Mouse (Mus musculus): ENCODE data around the gene T. TPM values are rescaled to one million over a fixed set of nuclear protein-coding genes. Genes with fewer than 3 reads are reported as not detected.

T gene
- total and polyA plus RNA-seq, 2 experiments, result not detected

GRCm38 (mm10) chr17:8487824-8488223 is 53.6 kb downstream of the T start:
- Histone ChIP-seq H3K4me3 (ENCODE audit: insufficient read depth, low read depth, low read length) (no peak overlapping the region), H3K27ac (replicated peaks; ENCODE audit: insufficient read depth, low read depth, low read length) (no peak overlapping the region), H3K9ac (ENCODE audit: low read depth, low read length) (no peak overlapping the region), H3K79me2 (ENCODE audit: control insufficient read depth, insufficient read depth, low read length) (no peaks in the 10 kb centered on the region), H3K4me1 (ENCODE audit: control insufficient read depth, insufficient read depth, low read length) (no peaks in the 10 kb centered on the region), H3K27me3 (ENCODE audit: control insufficient read depth, insufficient read depth, low read length) (no peaks in the 10 kb centered on the region), H3K36me3 (ENCODE audit: control insufficient read depth, insufficient read depth, low read length) (no peaks in the 10 kb centered on the region)
- WGBS, result 61% methylated on average over 12 of the region's 12 CpGs
- TF ChIP-seq POLR2A (IDR thresholded peaks at IDR 0.05; ENCODE audit: extremely low read depth, insufficient read depth, low read length) (no peak), CTCF (IDR thresholded peaks at IDR 0.05; ENCODE audit: low read depth, low read length) (no peak)
- no peak for DNase-seq (ENCODE audit: extremely low read depth, low read depth, low spot score)

GRCm38 (mm10) chr17:8490971-8491370 is 56.7 kb downstream of the T start:
- Histone ChIP-seq H3K9ac (ENCODE audit: low read depth, low read length) (no peak overlapping the region), H3K4me1 (ENCODE audit: control insufficient read depth, insufficient read depth, low read length) (no peaks in the 10 kb centered on the region), H3K27ac (replicated peaks; ENCODE audit: insufficient read depth, low read depth, low read length) (no peak overlapping the region), H3K36me3 (ENCODE audit: control insufficient read depth, insufficient read depth, low read length) (no peaks in the 10 kb centered on the region), H3K79me2 (ENCODE audit: control insufficient read depth, insufficient read depth, low read length) (no peaks in the 10 kb centered on the region), H3K4me3 (ENCODE audit: insufficient read depth, low read depth, low read length) (no peak overlapping the region), H3K27me3 (ENCODE audit: control insufficient read depth, insufficient read depth, low read length) (no peaks in the 10 kb centered on the region)
- DNase-seq (ENCODE audit: extremely low read depth, low read depth, low spot score), result no peak
- 89% methylated on average over 5 of the region's 5 CpGs for WGBS
- TF ChIP-seq POLR2A (IDR thresholded peaks at IDR 0.05; ENCODE audit: extremely low read depth, insufficient read depth, low read length), result no peak
- no peak for TF ChIP-seq CTCF (IDR thresholded peaks at IDR 0.05; ENCODE audit: low read depth, low read length)

Other genes with a start within 250 kb of the T start
- 0.60 TPM in 1 of 2 replicates, not detected in the other for gene Ccr6, start 198.4 kb upstream of the T start, total RNA-seq (2014; rRNA removed)
- 0.17 and 0.20 TPM in 2 replicates for gene Ccr6, start 198.4 kb upstream of the T start, polyA plus RNA-seq (2012; rRNA removed)
- 690 and 762 TPM in 2 replicates for gene Mpc1, start 151.5 kb upstream of the T start, total RNA-seq (2014; rRNA removed)
- gene Mpc1, start 151.5 kb upstream of the T start, polyA plus RNA-seq (2012; rRNA removed), result 305 and 352 TPM in 2 replicates
- 58.4 and 59.7 TPM in 2 replicates for gene Sft2d1, start 123.3 kb upstream of the T start, total RNA-seq (2014; rRNA removed)
- gene Sft2d1, start 123.3 kb upstream of the T start, polyA plus RNA-seq (2012; rRNA removed), result 53.7 and 67.4 TPM in 2 replicates
- 0.09 and 0.27 TPM in 2 replicates for gene Prr18, start 97.0 kb upstream of the T start, total RNA-seq (2014; rRNA removed)
- 0.04 and 0.17 TPM in 2 replicates for gene Prr18, start 97.0 kb upstream of the T start, polyA plus RNA-seq (2012; rRNA removed)
- gene T2, start 78.4 kb upstream of the T start, total RNA-seq (2014; rRNA removed), result not detected in 2 replicates
- not detected in 2 replicates for gene T2, start 78.4 kb upstream of the T start, polyA plus RNA-seq (2012; rRNA removed)
- 0.28 and 0.54 TPM in 2 replicates for gene Pde10a, start 90.9 kb downstream of the T start, total RNA-seq (2014; rRNA removed)
- gene Pde10a, start 90.9 kb downstream of the T start, polyA plus RNA-seq (2012; rRNA removed), result 0.52 and 0.56 TPM in 2 replicates
- gene Gm17087, start 132.5 kb downstream of the T start, total RNA-seq (2014; rRNA removed), result not detected in 2 replicates
- gene Gm17087, start 132.5 kb downstream of the T start, polyA plus RNA-seq (2012; rRNA removed), result not detected in 2 replicates